Mouse (Mus musculus) liver, adult 2 months (tissue): ENCODE results near the gene Gm11549. TPM values are rescaled to one million over a fixed set of nuclear protein-coding genes. Genes with fewer than 3 reads are reported as not detected.

Source experiments
- DNase-seq: peaks from one replicate; pipeline ENCODE4 v3.0.0-alpha.2; 2011; ENCODE audit warnings: low read depth, low spot score; ENCODE audit errors: extremely low read depth
- H3K27ac ChIP-seq: fragments of 200-500 bp; replicated peaks from 2 replicates; pipeline ENCODE4 v1.5.1; 2012; ENCODE audit warnings: low read depth, mild to moderate bottlenecking, control low read depth, inconsistent platforms, low read length; ENCODE audit not compliant: insufficient read depth
- H3K27me3 ChIP-seq: fragments of 200-500 bp; 2 replicates; pipeline ENCODE4 v1.6.1; 2012; ENCODE audit warnings: mild to moderate bottlenecking, moderate library complexity, low read length, inconsistent platforms; ENCODE audit not compliant: control insufficient read depth, insufficient read depth
- H3K36me3 ChIP-seq: fragments of 200-500 bp; 2 replicates; pipeline ENCODE4 v1.6.1; 2012; ENCODE audit warnings: low read length, inconsistent platforms; ENCODE audit not compliant: control insufficient read depth, insufficient read depth
- H3K4me1 ChIP-seq: fragments of 200-500 bp; 2 replicates; pipeline ENCODE4 v1.6.1; 2011; ENCODE audit warnings: low read length; ENCODE audit not compliant: control insufficient read depth, insufficient read depth
- H3K4me3 ChIP-seq: fragments of 200-500 bp; 2 replicates; pipeline ENCODE4 v1.5.1; 2011; ENCODE audit warnings: low read depth, mild to moderate bottlenecking, control low read depth, low read length, moderate library complexity; ENCODE audit not compliant: insufficient read depth
- H3K79me2 ChIP-seq: fragments of 200-500 bp; 2 replicates; pipeline ENCODE4 v1.6.1; 2012; ENCODE audit warnings: inconsistent platforms, mild to moderate bottlenecking, low read length, moderate library complexity; ENCODE audit not compliant: control insufficient read depth, insufficient read depth
- H3K9ac ChIP-seq: fragments of 200-500 bp; 2 replicates; pipeline ENCODE4 v1.6.1; 2012; ENCODE audit warnings: low read depth, mild to moderate bottlenecking, control low read depth, inconsistent platforms, low read length
- CTCF ChIP-seq: fragments of 200-500 bp; IDR thresholded peaks from 2 replicates; pipeline ENCODE4 v1.5.1; 2011; ENCODE audit warnings: low read depth, low read length, control low read depth
- POLR2A ChIP-seq: fragments of 200-500 bp; IDR thresholded peaks from 2 replicates; pipeline ENCODE4 v1.6.1; 2011; ENCODE audit warnings: low read length, control low read depth; ENCODE audit not compliant: insufficient read depth; ENCODE audit errors: extremely low read depth
- whole genome bisulfite sequencing: fragments of 180-500 bp; shearing (Covaris S2); methylation state at CpG from one replicate; pipeline ENCODE4 v1.1.7; 2018; 5-methylcytosine and 5-hydroxymethylcytosine counted together
- polyA plus RNA-seq: library from polyadenylated mRNA; depleted of rRNA; stranded (reverse); fragments of >200 nt; gene quantifications from 2 replicates; pipeline ENCODE4 v1.2.3, GENCODE M21; 2012
- total RNA-seq: library from RNA; depleted of rRNA; stranded (reverse); fragments of >200 nt; gene quantifications from 2 replicates; pipeline ENCODE4 v1.2.3, GENCODE M21; 2014

Gene Gm11549
- total and polyA plus RNA-seq, 2 experiments = not detected

GRCm38 (mm10) chr3:36475532-36476087, 46.0 kb downstream of the Gm11549 start, which contains the start of the genes Anxa5 and 1810062G17Rik:
Gene Anxa5 (minus strand): TSS chr3:36475894.
Gene 1810062G17Rik (plus strand): TSS chr3:36475937.
- H3K36me3 ChIP-seq = no peaks in the 10 kb centered on the region
- TF ChIP-seq POLR2A (peak; percentile 91), CTCF (peak; percentile 62)
- H3K27ac ChIP-seq = peak within 1 kb of the TSS; percentile 83
- H3K27me3 ChIP-seq = no peaks in the 10 kb centered on the region
- DNase-seq = peak; percentile 95
- H3K9ac ChIP-seq = peak within 1 kb of the TSS; percentile 74
- WGBS = under 1% methylated on average over 32 of the region's 32 CpGs
- H3K79me2 ChIP-seq = no peaks in the 10 kb centered on the region
- H3K4me3 ChIP-seq = peak within 1 kb of the TSS; percentile 76
- peaks cover 10% of the 10 kb centered on the region for H3K4me1 ChIP-seq

- peak; percentile 71 for DNase-seq
- peak overlapping the region; percentile 60 for H3K9ac ChIP-seq
- H3K4me3 ChIP-seq = peak overlapping the region; percentile 76
- H3K27ac ChIP-seq = peak overlapping the region; percentile 83
- TF ChIP-seq CTCF (no peak), POLR2A (no peak)
- no peaks in the 10 kb centered on the region for H3K36me3 ChIP-seq
- no peaks in the 10 kb centered on the region for H3K79me2 ChIP-seq
- WGBS = under 1% methylated on average over 24 of the region's 24 CpGs
- H3K27me3 ChIP-seq = no peaks in the 10 kb centered on the region
- peaks cover 10% of the 10 kb centered on the region for H3K4me1 ChIP-seq
These were observed 46.6 kb downstream of the Gm11549 start for GRCm38 (mm10) chr3:36474938-36475483.

GRCm38 (mm10) chr3:36474421-36474820, 47.2 kb downstream of the Gm11549 start:
- Histone ChIP-seq H3K9ac (no peak overlapping the region), H3K27me3 (no peaks in the 10 kb centered on the region), H3K36me3 (no peaks in the 10 kb centered on the region), H3K27ac (no peak overlapping the region), H3K4me1 (peaks cover 14% of the 10 kb centered on the region), H3K4me3 (no peak overlapping the region), H3K79me2 (no peaks in the 10 kb centered on the region; the same call in 1 of the 2 replicates)
- TF ChIP-seq POLR2A = no peak
- no peak for TF ChIP-seq CTCF
- 86% methylated on average over 5 of the region's 5 CpGs for WGBS
- no peak for DNase-seq

GRCm38 (mm10) chr3:36473222-36473621, 48.4 kb downstream of the Gm11549 start:
- no peaks in the 10 kb centered on the region for H3K27me3 ChIP-seq
- TF ChIP-seq CTCF = no peak
- TF ChIP-seq POLR2A = no peak
- peaks cover 18% of the 10 kb centered on the region for H3K4me1 ChIP-seq
- H3K4me3 ChIP-seq = no peak overlapping the region
- WGBS = 92% methylated on average over 5 of the region's 5 CpGs
- DNase-seq = no peak
- H3K79me2 ChIP-seq = no peaks in the 10 kb centered on the region; the same call in 1 of the 2 replicates
- H3K36me3 ChIP-seq = no peaks in the 10 kb centered on the region
- no peak overlapping the region for H3K9ac ChIP-seq
- no peak overlapping the region for H3K27ac ChIP-seq

- Histone ChIP-seq H3K27ac (0 out of 2 replicates have a peak overlapping the region, but pooled peaks have one; percentile 26), H3K36me3 (no peaks in the 10 kb centered on the region), H3K4me1 (peaks cover 18% of the 10 kb centered on the region), H3K79me2 (peaks cover 5% of the 10 kb centered on the region; the same call in 1 of the 2 replicates), H3K4me3 (no peak overlapping the region), H3K27me3 (no peaks in the 10 kb centered on the region), H3K9ac (no peak overlapping the region)
- DNase-seq = peak; percentile 73
- WGBS = 20% methylated on average over 4 of the region's 4 CpGs
- TF ChIP-seq CTCF (no peak), POLR2A (no peak)
These were observed 49.8 kb downstream of the Gm11549 start for GRCm38 (mm10) chr3:36471856-36472255.

- Histone ChIP-seq H3K27ac (no peak overlapping the region), H3K9ac (no peak overlapping the region), H3K4me1 (peaks cover 17% of the 10 kb centered on the region), H3K4me3 (no peak overlapping the region), H3K79me2 (peaks cover 8% of the 10 kb centered on the region; the same call in 1 of the 2 replicates), H3K27me3 (no peaks in the 10 kb centered on the region), H3K36me3 (no peaks in the 10 kb centered on the region; the same call in 1 of the 2 replicates)
- WGBS = 40% methylated on average over 2 of the region's 2 CpGs
- peak; percentile 55 for DNase-seq
- TF ChIP-seq POLR2A = no peak
- TF ChIP-seq CTCF = no peak
These were observed 52.7 kb downstream of the Gm11549 start for GRCm38 (mm10) chr3:36468871-36469270.
